Mouse (Mus musculus) embryonic fibroblast, embryonic 13.5 days (primary cell): ENCODE results near the gene Ss18l2. TPM values are rescaled to one million over a fixed set of nuclear protein-coding genes. Genes with fewer than 3 reads are reported as not detected.
A peak's percentile ranks its signal among the peaks of the same experiment; 100 is the strongest.

Experiments
- H3K27ac ChIP-seq: 2 replicates; pipeline ENCODE4 v1.5.1; 2012; ENCODE audit warnings: low read length, control low read depth, inconsistent platforms; ENCODE audit not compliant: insufficient read depth
- H3K4me1 ChIP-seq: 2 replicates; pipeline ENCODE4 v1.6.1; 2011; ENCODE audit warnings: low read length; ENCODE audit not compliant: control insufficient read depth, insufficient read depth
- H3K4me3 ChIP-seq: 2 replicates; pipeline ENCODE4 v1.5.1; 2011; ENCODE audit warnings: mild to moderate bottlenecking, control low read depth, low read length; ENCODE audit not compliant: insufficient read depth
- CTCF ChIP-seq: IDR thresholded peaks from 2 replicates; pipeline ENCODE4 v1.5.1; 2011; ENCODE audit warnings: mild to moderate bottlenecking, control low read depth, low read length, moderate library complexity, borderline replicate concordance; ENCODE audit not compliant: insufficient read depth
- POLR2A ChIP-seq: IDR thresholded peaks from 2 replicates; pipeline ENCODE4 v1.6.1; 2011; ENCODE audit warnings: low read depth, mild to moderate bottlenecking, control low read depth, low read length, moderate library complexity
- polyA plus RNA-seq: library from polyadenylated mRNA; stranded (reverse); fragments of >200 nt; gene quantifications from 2 replicates; pipeline ENCODE4 v1.2.4, GENCODE M21; 2011; ENCODE audit warnings: low read depth; ENCODE audit not compliant: missing spikeins, insufficient read length

Ss18l2 gene
- polyA plus RNA-seq, 1 experiment, result 59.7 TPM

- TF ChIP-seq CTCF, result no peak
- TF ChIP-seq POLR2A, result no peak
- no peak overlapping the region for H3K27ac ChIP-seq
- H3K4me3 ChIP-seq, result no peak overlapping the region
- H3K4me1 ChIP-seq, result peaks cover 5% of the 10 kb centered on the region
These were observed 6.9 kb downstream of the Ss18l2 start for GRCm38 (mm10) chr9:121717048-121717447.

DNA sequence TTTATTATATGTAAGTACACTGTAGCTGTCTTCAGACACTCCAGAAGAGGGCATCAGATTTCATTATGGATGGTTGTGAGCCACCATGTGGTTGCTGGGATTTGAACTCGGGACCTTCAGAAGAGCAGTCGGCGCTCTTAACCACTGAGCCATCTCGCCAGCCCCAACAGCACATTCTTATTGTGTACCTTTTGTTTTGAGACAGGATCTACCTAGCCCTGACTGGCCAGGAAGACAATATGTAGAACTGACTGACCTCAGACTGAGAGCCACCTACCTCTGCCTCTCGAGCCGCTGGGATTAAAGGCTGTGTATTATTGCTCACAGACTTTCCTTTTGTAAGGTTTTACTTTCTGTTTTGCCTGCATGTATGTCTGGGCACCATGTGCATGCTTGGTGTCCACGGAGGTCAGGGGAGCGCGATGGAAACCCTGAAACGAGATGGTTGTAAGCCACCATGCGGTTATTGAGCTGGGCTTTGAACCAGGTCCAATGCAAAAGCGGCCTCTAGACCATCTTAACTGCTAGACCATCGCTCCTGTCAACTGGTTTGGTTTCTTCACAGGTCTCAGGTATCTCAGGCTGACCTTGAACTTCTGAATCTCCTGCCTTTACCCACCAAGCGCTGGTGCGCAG lies 8.1 kb downstream of the Ss18l2 start:
- Histone ChIP-seq H3K4me1 (peaks cover 4% of the 10 kb centered on the region; the same call in 1 of the 2 replicates), H3K27ac (peak overlapping the region; percentile 91)
- TF ChIP-seq POLR2A (no peak), CTCF (no peak)

GRCm38 (mm10) chr9:121718792-121719318 lies 8.7 kb downstream of the Ss18l2 start, which contains the start of gene Nktr:
Gene Nktr (plus strand): TSS chr9:121719169.
- TF ChIP-seq CTCF (no peak), POLR2A (peak; percentile 86)
- Histone ChIP-seq H3K4me3 (peak within 1 kb of the TSS; percentile 74), H3K4me1 (peaks cover 4% of the 10 kb centered on the region; the same call in 1 of the 2 replicates), H3K27ac (peak within 1 kb of the TSS; percentile 91)

More for the DNA sequence above, 8.1 kb downstream of the Ss18l2 start:
- H3K4me3 ChIP-seq, result peak overlapping the region; percentile 24

DNA sequence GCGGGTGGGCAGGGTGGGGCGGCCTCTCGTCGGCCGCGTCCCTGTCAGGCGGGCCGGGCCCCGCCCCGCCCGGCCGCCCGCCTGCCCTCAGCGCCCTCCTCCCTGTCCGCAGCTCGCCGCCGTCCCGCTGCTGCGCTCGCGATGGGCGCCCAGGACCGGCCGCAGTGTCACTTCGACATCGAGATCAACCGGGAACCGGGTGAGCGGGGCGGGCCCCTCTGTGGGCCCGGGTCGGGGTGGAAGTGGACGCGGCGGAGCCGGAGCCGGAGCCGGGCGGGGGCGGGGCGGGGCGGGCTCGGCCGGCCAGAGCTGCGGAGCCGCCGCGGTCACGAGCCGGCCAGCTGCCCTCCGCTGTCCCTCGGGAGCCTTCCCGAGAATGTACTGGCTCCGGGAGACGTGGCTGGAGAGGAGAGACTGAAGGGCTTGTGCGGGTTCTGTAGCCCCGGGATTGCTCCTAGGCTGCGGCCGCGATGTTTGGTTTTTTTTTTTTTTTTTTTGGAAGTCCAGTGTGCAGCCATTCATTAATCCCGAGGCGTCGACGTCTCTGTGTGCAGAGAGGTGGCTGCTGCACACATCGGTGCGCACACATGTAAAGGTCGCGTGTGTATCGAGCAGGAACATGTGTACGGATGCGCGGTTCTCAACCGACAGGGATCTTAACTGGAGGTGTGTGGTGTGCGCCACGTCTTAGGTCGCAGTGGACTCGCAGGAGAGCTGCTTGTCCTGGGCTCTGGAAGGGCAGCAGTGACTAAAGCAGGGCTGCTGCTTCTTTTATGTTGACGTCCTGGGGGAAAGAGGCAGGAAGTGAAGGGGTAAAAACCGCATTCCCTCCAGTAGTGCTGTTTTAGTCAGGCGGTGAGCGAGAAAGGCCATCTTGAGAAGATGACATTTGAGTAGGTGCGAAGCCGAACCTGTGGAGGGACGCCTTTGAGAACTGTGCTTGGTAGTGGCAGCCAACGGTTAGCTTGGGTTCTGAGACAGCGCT lies 9.5 kb downstream of the Ss18l2 start:
- Histone ChIP-seq H3K27ac (peak overlapping the region; percentile 79), H3K4me3 (peak overlapping the region; percentile 74), H3K4me1 (peaks cover 4% of the 10 kb centered on the region; the same call in 1 of the 2 replicates)
- TF ChIP-seq POLR2A, result peak; percentile 56
- TF ChIP-seq CTCF, result no peak

DNA sequence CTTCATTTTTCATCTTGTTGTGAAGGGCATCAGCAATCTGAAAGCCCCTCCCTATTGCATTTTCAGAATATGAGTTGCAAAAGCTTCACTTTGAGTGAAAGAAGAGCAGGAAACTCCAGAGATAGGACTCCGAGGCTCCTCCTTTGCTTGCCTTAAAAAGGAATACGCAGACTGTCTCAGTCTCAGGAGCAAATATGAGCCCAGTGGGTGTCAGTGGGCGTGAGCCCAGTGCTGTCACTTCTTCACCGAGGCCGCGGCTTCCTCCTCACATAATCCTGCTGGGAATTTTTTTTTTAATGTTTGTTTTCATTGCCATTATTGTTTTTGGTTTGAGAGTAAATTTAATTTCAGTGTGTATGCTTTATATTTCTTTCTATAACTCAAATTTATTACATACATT lies 30.4 kb downstream of the Ss18l2 start:
- Histone ChIP-seq H3K27ac (no peak overlapping the region), H3K4me1 (no peaks in the 10 kb centered on the region), H3K4me3 (no peak overlapping the region)
- TF ChIP-seq CTCF, result no peak
- no peak for TF ChIP-seq POLR2A

DNA sequence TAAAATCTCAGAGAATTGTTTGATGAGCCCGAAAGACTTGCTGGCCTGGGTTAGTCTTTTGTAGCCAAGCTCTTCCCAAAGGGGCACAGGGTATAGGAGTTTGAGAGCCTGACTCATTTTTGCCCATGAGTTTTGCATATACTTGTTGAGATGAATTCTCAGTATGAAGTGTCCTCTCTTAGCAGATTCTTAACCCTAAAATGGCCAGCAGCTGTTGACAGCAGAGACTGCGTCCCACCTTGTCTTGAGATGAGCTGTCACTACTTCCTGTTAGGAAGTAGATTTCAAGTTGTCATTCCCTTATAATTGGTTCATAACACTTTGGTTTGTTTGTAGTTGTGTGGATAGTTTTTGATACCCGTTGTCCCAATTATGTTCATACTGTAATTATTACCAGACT lies 31.0 kb downstream of the Ss18l2 start:
- Histone ChIP-seq H3K4me1 (no peaks in the 10 kb centered on the region), H3K27ac (no peak overlapping the region), H3K4me3 (no peak overlapping the region)
- TF ChIP-seq POLR2A, result no peak
- TF ChIP-seq CTCF, result no peak

GRCm38 (mm10) chr9:121744051-121744450 lies 33.9 kb downstream of the Ss18l2 start:
- Histone ChIP-seq H3K4me1 (no peaks in the 10 kb centered on the region), H3K4me3 (no peak overlapping the region), H3K27ac (no peak overlapping the region)
- no peak for TF ChIP-seq CTCF
- TF ChIP-seq POLR2A, result no peak

DNA sequence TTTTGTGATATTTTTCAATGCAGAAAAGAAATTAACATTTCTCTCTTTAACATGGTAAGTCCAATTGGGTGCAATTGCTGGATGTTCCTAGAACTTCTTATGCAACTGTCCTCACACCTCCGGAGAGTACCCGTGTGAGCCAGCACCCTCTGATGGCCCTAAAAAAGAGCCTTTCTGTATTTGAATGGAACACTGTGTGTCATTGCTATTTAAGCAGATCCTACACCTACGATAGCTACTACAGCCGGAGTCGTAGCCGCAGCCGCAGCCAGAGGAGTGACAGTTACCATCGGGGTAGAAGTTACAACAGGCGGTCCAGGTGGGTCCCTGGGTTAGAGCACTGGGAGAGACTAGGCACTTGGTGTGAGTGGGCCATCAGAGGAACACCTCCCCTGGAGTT lies 42.6 kb downstream of the Ss18l2 start:
- TF ChIP-seq CTCF (no peak), POLR2A (no peak)
- Histone ChIP-seq H3K27ac (no peak overlapping the region), H3K4me1 (peaks cover 6% of the 10 kb centered on the region), H3K4me3 (no peak overlapping the region)

GRCm38 (mm10) chr9:121754624-121755023 lies 44.5 kb downstream of the Ss18l2 start:
- H3K4me1 ChIP-seq, result peaks cover 7% of the 10 kb centered on the region
- no peak overlapping the region for H3K4me3 ChIP-seq
- TF ChIP-seq POLR2A, result no peak
- no peak for TF ChIP-seq CTCF
- H3K27ac ChIP-seq, result no peak overlapping the region

GRCm38 (mm10) chr9:121756785-121757184 lies 46.7 kb downstream of the Ss18l2 start:
- Histone ChIP-seq H3K27ac (no peak overlapping the region), H3K4me1 (peaks cover 12% of the 10 kb centered on the region), H3K4me3 (no peak overlapping the region)
- TF ChIP-seq POLR2A, result no peak
- TF ChIP-seq CTCF, result no peak
